Mouse (Mus musculus) liver, embryonic 12.5 days (tissue): ENCODE data around the gene Tmem81. TPM values are rescaled to one million over a fixed set of nuclear protein-coding genes. Genes with fewer than 3 reads are reported as not detected.

Source experiments
- ATAC-seq: fragments of 200-750 bp; cut with Nextera tagmentation; 2 replicates; pipeline ENCODE4 v1.8.0; 2017; ENCODE audit warnings: moderate number of reproducible peaks, mild to moderate bottlenecking, moderate library complexity
- H3K27ac ChIP-seq: fragments of 300-500 bp; sonication (generic); 2 replicates; pipeline ENCODE4 v1.5.1; 2016; ENCODE audit warnings: mild to moderate bottlenecking
- H3K27me3 ChIP-seq: fragments of 300-500 bp; sonication (generic); replicated peaks from 2 replicates; pipeline ENCODE4 v1.6.1; 2016; ENCODE audit warnings: mild to moderate bottlenecking, moderate library complexity
- H3K36me3 ChIP-seq: fragments of 300-500 bp; sonication (generic); 2 replicates; pipeline ENCODE4 v1.6.1; 2016; ENCODE audit warnings: mild to moderate bottlenecking, moderate library complexity
- H3K4me1 ChIP-seq: fragments of 300-500 bp; sonication (generic); 2 replicates; pipeline ENCODE4 v1.6.1; 2016
- H3K4me2 ChIP-seq: fragments of 300-500 bp; sonication (generic); 2 replicates; pipeline ENCODE4 v1.6.1; 2016; ENCODE audit warnings: mild to moderate bottlenecking, moderate library complexity
- H3K4me3 ChIP-seq: fragments of 300-500 bp; sonication (generic); 2 replicates; pipeline ENCODE4 v1.5.1; 2016; ENCODE audit warnings: mild to moderate bottlenecking, moderate library complexity
- H3K9ac ChIP-seq: fragments of 300-500 bp; sonication (generic); 2 replicates; pipeline ENCODE4 v1.6.1; 2016; ENCODE audit warnings: mild to moderate bottlenecking, moderate library complexity
- H3K9me3 ChIP-seq: fragments of 300-500 bp; sonication (generic); replicated peaks from 2 replicates; pipeline ENCODE4 v1.6.1; 2016; ENCODE audit warnings: mild to moderate bottlenecking, moderate library complexity
- WGBS: fragments of 180-500 bp; shearing (Covaris S2); methylation state at CpG from one replicate; pipeline ENCODE4 v1.1.7; 2016; ENCODE audit not compliant: insufficient replicate concordance; 5-methylcytosine and 5-hydroxymethylcytosine counted together
- polyA plus RNA-seq: library from polyadenylated mRNA; unstranded; fragments of >200 nt; fragmentation: Nextera tagmentation; extraction: Ambion mirVana; gene quantifications from 2 replicates; pipeline ENCODE4 v1.2.1, GENCODE M21; 2016

Tmem81 gene
- polyA plus RNA-seq, 1 experiment from 2014 or later: 1.5 TPM

DNA sequence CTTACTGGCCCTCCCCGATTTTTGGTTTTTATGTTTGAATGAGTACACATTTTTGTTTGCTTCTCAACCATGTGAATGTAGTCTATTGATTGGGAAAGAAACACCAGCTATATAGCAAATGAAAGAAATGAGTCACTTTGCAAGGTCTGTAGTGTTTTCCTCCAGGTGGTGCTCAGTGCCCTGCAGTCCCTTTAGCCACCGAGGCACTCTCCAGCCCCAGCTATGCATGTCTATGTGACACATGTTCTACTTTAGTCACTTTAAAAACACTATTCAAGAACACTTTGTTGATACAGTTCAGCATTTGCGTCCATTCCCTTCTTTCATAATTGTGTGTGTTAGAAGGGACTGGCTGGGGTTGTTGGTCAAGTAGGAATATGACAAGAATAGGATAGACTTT, 22.8 kb upstream of the Tmem81 start:
- Histone ChIP-seq H3K9me3 (no peaks in the 10 kb centered on the region), H3K9ac (no peak overlapping the region), H3K4me3 (no peak overlapping the region), H3K4me1 (peaks cover 22% of the 10 kb centered on the region), H3K27me3 (no peaks in the 10 kb centered on the region), H3K27ac (no peak overlapping the region), H3K36me3 (peaks cover 49% of the 10 kb centered on the region), H3K4me2 (no peak overlapping the region)
- 78% methylated on average over 3 of the region's 3 CpGs for WGBS
- no peak for ATAC-seq

DNA sequence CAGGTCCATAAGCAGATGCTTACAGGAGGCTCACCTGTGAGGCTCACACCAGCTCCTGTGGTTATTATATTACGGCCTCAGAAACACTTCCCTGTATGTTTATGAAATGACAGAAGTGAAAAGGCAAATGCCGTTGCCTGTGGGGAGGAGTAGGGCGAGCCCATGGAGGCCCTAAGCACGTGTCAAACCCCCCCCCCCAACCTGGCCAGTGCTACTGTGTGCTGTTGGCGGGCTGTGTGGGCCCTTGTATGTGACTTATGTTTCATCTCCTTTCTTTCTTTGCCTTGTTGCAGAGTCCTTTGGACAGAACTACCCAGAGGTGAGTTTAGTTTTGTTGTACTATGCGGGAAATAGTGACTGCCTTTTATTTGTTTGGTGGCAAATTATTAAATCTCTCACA, 22.3 kb upstream of the Tmem81 start:
- Histone ChIP-seq H3K36me3 (peaks cover 54% of the 10 kb centered on the region), H3K9me3 (no peaks in the 10 kb centered on the region), H3K27me3 (no peaks in the 10 kb centered on the region), H3K27ac (no peak overlapping the region), H3K4me2 (no peak overlapping the region), H3K4me3 (no peak overlapping the region), H3K4me1 (peaks cover 17% of the 10 kb centered on the region), H3K9ac (no peak overlapping the region)
- WGBS: 83% methylated on average over 6 of the region's 6 CpGs
- no peak for ATAC-seq

GRCm38 (mm10) chr1:132500535-132500934, 5.5 kb upstream of the Tmem81 start:
- ATAC-seq: no peak
- Histone ChIP-seq H3K4me2 (no peak overlapping the region), H3K9ac (no peak overlapping the region), H3K27ac (no peak overlapping the region), H3K36me3 (peaks cover 92% of the 10 kb centered on the region), H3K4me1 (no peaks in the 10 kb centered on the region), H3K4me3 (no peak overlapping the region), H3K27me3 (no peaks in the 10 kb centered on the region), H3K9me3 (no peaks in the 10 kb centered on the region)
- 91% methylated on average over 2 of the region's 2 CpGs for WGBS

DNA sequence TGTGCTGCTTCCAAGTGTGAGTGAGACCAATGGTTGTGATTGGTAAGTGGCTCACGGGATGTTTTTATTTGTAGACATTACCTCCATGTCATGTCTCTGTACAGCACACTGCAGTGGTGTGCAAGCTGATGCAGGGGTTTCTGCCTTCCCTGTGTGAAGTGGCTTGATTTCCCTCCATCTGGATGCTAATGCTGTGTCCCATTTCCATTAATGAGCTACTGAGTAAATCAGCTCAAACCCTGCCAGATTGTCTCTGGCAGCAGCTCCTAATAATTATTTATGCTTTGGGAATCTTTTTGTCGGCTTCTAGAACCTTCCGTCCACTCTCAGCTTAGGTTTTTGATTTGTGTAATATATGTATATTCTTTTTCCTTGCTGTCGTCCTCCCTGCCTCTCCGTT, 875 bp upstream of the Tmem81 start:
- Histone ChIP-seq H3K36me3 (peaks cover 83% of the 10 kb centered on the region), H3K9ac (no peak overlapping the region), H3K27me3 (no peaks in the 10 kb centered on the region), H3K4me2 (no peak overlapping the region), H3K9me3 (no peaks in the 10 kb centered on the region), H3K27ac (no peak overlapping the region), H3K4me3 (no peak overlapping the region), H3K4me1 (no peaks in the 10 kb centered on the region)
- ATAC-seq: no peak
- WGBS: 80% methylated on average over 5 of the region's 5 CpGs

DNA sequence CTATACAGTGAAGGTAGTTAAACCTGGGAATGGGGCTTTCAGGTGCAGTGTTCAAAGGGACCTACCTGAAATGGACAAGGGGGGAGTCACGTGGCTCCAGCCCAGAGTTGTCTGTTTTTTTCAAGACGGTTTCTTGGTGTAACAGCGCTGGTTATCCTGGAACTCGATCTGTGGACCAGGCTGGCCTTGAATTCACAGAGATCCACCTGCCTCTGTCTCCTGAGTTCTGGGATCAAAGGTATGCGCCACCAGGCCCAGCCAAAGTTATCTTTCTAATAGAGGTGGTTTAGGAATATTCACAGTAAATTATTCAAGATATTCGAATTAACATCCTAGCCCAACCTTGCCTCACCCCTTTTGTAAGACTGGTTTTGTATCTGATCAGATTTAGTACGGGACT, 626 bp downstream of the Tmem81 start:
- no peak overlapping the region for H3K4me3 ChIP-seq
- no peaks in the 10 kb centered on the region; the same call in 1 of the 2 replicates for H3K27me3 ChIP-seq
- peaks cover 68% of the 10 kb centered on the region for H3K36me3 ChIP-seq
- no peaks in the 10 kb centered on the region for H3K9me3 ChIP-seq
- H3K4me1 ChIP-seq: no peaks in the 10 kb centered on the region
- no peak overlapping the region for H3K9ac ChIP-seq
- no peak for ATAC-seq
- 88% methylated on average over 7 of the region's 7 CpGs for whole genome bisulfite sequencing
- H3K4me2 ChIP-seq: no peak overlapping the region
- no peak overlapping the region for H3K27ac ChIP-seq

DNA sequence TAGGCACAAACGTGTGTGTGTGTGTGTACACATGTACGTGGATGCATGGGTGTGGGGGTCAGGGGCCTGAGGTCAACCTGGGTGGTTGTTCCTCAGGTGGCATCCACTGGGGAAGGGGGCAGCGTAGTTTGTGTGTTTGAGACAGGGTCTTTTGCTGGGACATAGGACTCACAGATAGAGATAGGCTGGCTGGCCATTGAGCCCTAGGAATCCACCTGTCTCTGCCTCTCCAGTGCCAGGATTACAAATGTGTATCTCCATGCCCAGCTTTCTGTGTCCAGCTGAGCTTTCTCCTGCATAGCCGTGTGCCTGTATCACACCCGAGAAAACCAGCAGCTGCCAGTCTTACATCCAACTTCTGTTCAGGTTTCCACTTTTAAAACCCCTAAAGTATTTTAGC, 3.7 kb downstream of the Tmem81 start:
- no peaks in the 10 kb centered on the region for H3K4me1 ChIP-seq
- H3K4me2 ChIP-seq: no peak overlapping the region
- no peak overlapping the region for H3K27ac ChIP-seq
- no peak for ATAC-seq
- H3K36me3 ChIP-seq: peaks cover 42% of the 10 kb centered on the region
- H3K4me3 ChIP-seq: no peak overlapping the region
- 73% methylated on average over 5 of the region's 5 CpGs for WGBS
- H3K27me3 ChIP-seq: peaks cover 21% of the 10 kb centered on the region
- no peak overlapping the region for H3K9ac ChIP-seq
- H3K9me3 ChIP-seq: no peaks in the 10 kb centered on the region

- Histone ChIP-seq H3K27me3 (peaks cover 25% of the 10 kb centered on the region), H3K4me1 (no peaks in the 10 kb centered on the region), H3K36me3 (peaks cover 24% of the 10 kb centered on the region), H3K4me2 (no peak overlapping the region), H3K27ac (no peak overlapping the region), H3K9ac (no peak overlapping the region), H3K9me3 (no peaks in the 10 kb centered on the region), H3K4me3 (no peak overlapping the region)
- no peak for ATAC-seq
- 38% methylated on average over 8 of the region's 8 CpGs for WGBS
These were observed 5.5 kb downstream of the Tmem81 start for GRCm38 (mm10) chr1:132511521-132511920.

GRCm38 (mm10) chr1:132512106-132512505, 6.1 kb downstream of the Tmem81 start:
- Histone ChIP-seq H3K27ac (no peak overlapping the region), H3K4me1 (no peaks in the 10 kb centered on the region), H3K36me3 (peaks cover 18% of the 10 kb centered on the region), H3K9ac (no peak overlapping the region), H3K9me3 (no peaks in the 10 kb centered on the region), H3K4me3 (no peak overlapping the region), H3K4me2 (no peak overlapping the region), H3K27me3 (peaks cover 25% of the 10 kb centered on the region)
- no peak for ATAC-seq
- 63% methylated on average over 8 of the region's 8 CpGs for WGBS

DNA sequence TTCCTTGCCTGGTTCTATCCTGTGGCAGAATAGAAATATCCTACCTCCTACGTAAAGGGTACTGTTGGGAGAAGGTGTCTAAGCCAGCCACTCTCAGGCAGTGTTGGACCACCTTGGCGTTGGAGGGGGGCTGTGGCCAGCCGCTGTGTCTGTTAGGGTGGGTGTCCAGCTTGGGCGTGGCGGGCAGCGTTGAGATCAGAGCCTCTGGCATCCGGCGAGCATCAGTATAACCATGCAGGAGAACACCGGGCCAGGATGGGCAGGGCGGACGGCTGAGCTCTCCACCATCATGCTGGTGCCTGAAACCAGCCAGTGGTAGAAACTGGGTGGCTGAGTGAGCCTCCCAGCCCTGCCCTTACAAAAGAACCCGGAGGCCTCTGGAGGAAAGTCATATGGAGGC, 9.3 kb downstream of the Tmem81 start:
- Histone ChIP-seq H3K9me3 (no peaks in the 10 kb centered on the region), H3K9ac (no peak overlapping the region), H3K4me1 (peaks cover 4% of the 10 kb centered on the region; the same call in 1 of the 2 replicates), H3K36me3 (no peaks in the 10 kb centered on the region), H3K27me3 (peaks cover 25% of the 10 kb centered on the region), H3K27ac (no peak overlapping the region), H3K4me2 (no peak overlapping the region), H3K4me3 (no peak overlapping the region)
- no peak for ATAC-seq
- WGBS: 67% methylated on average over 12 of the region's 12 CpGs

- WGBS: 72% methylated on average over 11 of the region's 11 CpGs
These were observed 10.7 kb downstream of the Tmem81 start for GRCm38 (mm10) chr1:132516776-132517175.

DNA sequence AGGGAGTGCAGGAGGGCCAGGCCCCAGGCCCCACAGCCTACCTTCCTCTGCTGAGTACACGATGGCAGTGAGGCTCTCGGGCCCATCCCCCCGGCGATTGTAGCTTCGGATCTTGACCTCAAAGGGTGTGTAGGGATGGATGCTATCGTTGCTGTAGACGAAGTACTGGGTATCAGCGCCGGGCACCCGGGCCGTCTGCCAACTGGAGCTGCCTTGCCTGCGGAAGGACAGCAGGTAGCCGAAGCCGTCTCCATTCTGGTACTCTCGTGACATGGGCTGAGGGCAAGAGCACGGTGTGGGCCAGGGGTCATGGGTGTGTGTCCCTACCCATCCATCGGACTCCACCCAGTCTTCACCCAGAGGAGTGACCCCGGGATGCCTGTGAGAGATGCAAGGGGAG, 12.6 kb downstream of the Tmem81 start:
- ATAC-seq: no peak

More at GRCm38 (mm10) chr1:132516776-132517175, 10.7 kb downstream of the Tmem81 start:
- peaks cover 25% of the 10 kb centered on the region for H3K27me3 ChIP-seq
- H3K4me2 ChIP-seq: no peak overlapping the region
- H3K9ac ChIP-seq: no peak overlapping the region
- no peaks in the 10 kb centered on the region for H3K9me3 ChIP-seq
- H3K4me3 ChIP-seq: no peak overlapping the region
- H3K27ac ChIP-seq: no peak overlapping the region
- no peaks in the 10 kb centered on the region for H3K36me3 ChIP-seq
- ATAC-seq: no peak
- H3K4me1 ChIP-seq: peaks cover 9% of the 10 kb centered on the region; the same call in 1 of the 2 replicates

GRCm38 (mm10) chr1:132519734-132520133, 13.7 kb downstream of the Tmem81 start:
- H3K4me3 ChIP-seq: no peak overlapping the region
- no peak for ATAC-seq
- H3K4me1 ChIP-seq: peaks cover 9% of the 10 kb centered on the region; the same call in 1 of the 2 replicates
- no peak overlapping the region for H3K27ac ChIP-seq
- no peaks in the 10 kb centered on the region for H3K9me3 ChIP-seq
- no peak overlapping the region for H3K9ac ChIP-seq
- H3K27me3 ChIP-seq: peaks cover 8% of the 10 kb centered on the region; the same call in 1 of the 2 replicates
- no peaks in the 10 kb centered on the region for H3K36me3 ChIP-seq
- WGBS: 74% methylated on average over 11 of the region's 11 CpGs
- no peak overlapping the region for H3K4me2 ChIP-seq

More for the DNA sequence above, 12.6 kb downstream of the Tmem81 start:
- WGBS: 78% methylated on average over 18 of the region's 18 CpGs
- H3K27ac ChIP-seq: no peak overlapping the region
- no peaks in the 10 kb centered on the region for H3K36me3 ChIP-seq
- H3K4me1 ChIP-seq: peaks cover 9% of the 10 kb centered on the region; the same call in 1 of the 2 replicates
- H3K4me3 ChIP-seq: no peak overlapping the region
- H3K4me2 ChIP-seq: no peak overlapping the region
- H3K27me3 ChIP-seq: peaks cover 18% of the 10 kb centered on the region; the same call in 1 of the 2 replicates
- no peaks in the 10 kb centered on the region for H3K9me3 ChIP-seq
- no peak overlapping the region for H3K9ac ChIP-seq

DNA sequence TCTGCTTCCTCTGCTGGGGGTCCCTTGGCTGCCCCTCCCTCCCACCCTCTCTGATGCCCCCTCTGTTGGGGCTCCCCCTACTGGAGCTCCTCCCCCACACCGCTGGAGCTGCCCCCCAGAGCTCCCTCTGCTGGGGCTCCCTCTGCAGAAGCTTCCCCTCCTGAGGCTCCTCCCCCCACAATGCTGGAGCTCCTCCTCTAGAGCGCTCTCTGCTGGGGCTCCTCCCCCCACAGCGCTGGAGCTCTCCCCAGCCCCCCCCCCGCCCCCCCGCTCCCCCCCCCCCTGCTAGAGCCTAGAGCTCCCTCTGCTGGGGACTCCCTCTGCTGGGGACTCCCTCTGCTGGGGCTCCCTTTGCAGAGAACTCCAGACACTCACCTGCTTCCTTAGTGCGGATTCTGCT, 14.7 kb downstream of the Tmem81 start:
- Histone ChIP-seq H3K9me3 (no peaks in the 10 kb centered on the region), H3K27ac (no peak overlapping the region), H3K9ac (no peak overlapping the region), H3K36me3 (no peaks in the 10 kb centered on the region), H3K4me1 (peaks cover 9% of the 10 kb centered on the region; the same call in 1 of the 2 replicates), H3K27me3 (peaks cover 11% of the 10 kb centered on the region), H3K4me3 (no peak overlapping the region), H3K4me2 (no peak overlapping the region)
- peak; percentile 68 for ATAC-seq
- 26% methylated on average over 2 of the region's 6 CpGs for whole genome bisulfite sequencing
